Mouse (Mus musculus) neural tube, embryonic 13.5 days (tissue): ENCODE results near the gene Sorbs1. TPM values are rescaled to one million over a fixed set of nuclear protein-coding genes. Genes with fewer than 3 reads are reported as not detected.
A peak's percentile ranks its signal among the peaks of the same experiment; 100 is the strongest.

Experiments
- ATAC-seq: fragments of 200-750 bp; cut with Nextera tagmentation; 2 replicates; pipeline ENCODE4 v1.8.0; 2017; ENCODE audit warnings: low read depth, mild to moderate bottlenecking, moderate TSS enrichment, moderate library complexity
- H3K27ac ChIP-seq: fragments of 300-500 bp; sonication (generic); replicated peaks from 2 replicates; pipeline ENCODE4 v1.5.1; 2015; ENCODE audit warnings: moderate library complexity, mild to moderate bottlenecking, inconsistent platforms
- H3K27me3 ChIP-seq: fragments of 300-500 bp; sonication (generic); 2 replicates; pipeline ENCODE4 v1.6.1; 2015; ENCODE audit warnings: mild to moderate bottlenecking, inconsistent platforms
- H3K36me3 ChIP-seq: fragments of 300-500 bp; sonication (generic); 2 replicates; pipeline ENCODE4 v1.6.1; 2015; ENCODE audit warnings: mild to moderate bottlenecking, inconsistent platforms
- H3K4me1 ChIP-seq: fragments of 300-500 bp; sonication (generic); replicated peaks from 2 replicates; pipeline ENCODE4 v1.6.1; 2015; ENCODE audit warnings: inconsistent platforms
- H3K4me2 ChIP-seq: fragments of 300-500 bp; sonication (generic); 2 replicates; pipeline ENCODE4 v1.6.1; 2015; ENCODE audit warnings: inconsistent platforms, mild to moderate bottlenecking, moderate library complexity
- H3K4me3 ChIP-seq: fragments of 300-500 bp; sonication (generic); 2 replicates; pipeline ENCODE4 v1.5.1; 2015; ENCODE audit warnings: mild to moderate bottlenecking, inconsistent platforms
- H3K9ac ChIP-seq: fragments of 300-500 bp; sonication (generic); 2 replicates; pipeline ENCODE4 v1.6.1; 2015; ENCODE audit warnings: moderate library complexity, mild to moderate bottlenecking, inconsistent platforms
- H3K9me3 ChIP-seq: fragments of 300-500 bp; sonication (generic); 2 replicates; pipeline ENCODE4 v1.6.1; 2016; ENCODE audit warnings: inconsistent platforms
- WGBS: fragments of 180-500 bp; shearing (Covaris S2); methylation state at CpG from one replicate; pipeline ENCODE4 v1.1.7; 2015; 5-methylcytosine and 5-hydroxymethylcytosine counted together
- polyA plus RNA-seq: library from polyadenylated mRNA; unstranded; fragments of >200 nt; fragmentation: Nextera tagmentation; extraction: Ambion mirVana; gene quantifications from 2 replicates; pipeline ENCODE4 v1.2.1, GENCODE M21; 2015

Sorbs1 gene
- polyA plus RNA-seq, 1 experiment from 2014 or later = 105 TPM

- Histone ChIP-seq H3K9ac (no peak overlapping the region), H3K9me3 (no peaks in the 10 kb centered on the region), H3K36me3 (no peaks in the 10 kb centered on the region), H3K27ac (peak overlapping the region; percentile 52), H3K4me3 (no peak overlapping the region), H3K4me2 (no peak overlapping the region), H3K27me3 (no peaks in the 10 kb centered on the region), H3K4me1 (peaks cover 12% of the 10 kb centered on the region; the same call in 1 of the 2 replicates)
- WGBS = 87% methylated on average over 11 of the region's 11 CpGs
- no peak for ATAC-seq
These were observed 104.0 kb downstream of the Sorbs1 start for GRCm38 (mm10) chr19:40409500-40410035.

- H3K4me3 ChIP-seq = no peak overlapping the region
- no peak overlapping the region for H3K27ac ChIP-seq
- no peak for ATAC-seq
- H3K27me3 ChIP-seq = no peaks in the 10 kb centered on the region
- H3K9me3 ChIP-seq = no peaks in the 10 kb centered on the region
- no peak overlapping the region for H3K9ac ChIP-seq
- no peaks in the 10 kb centered on the region for H3K36me3 ChIP-seq
- H3K4me1 ChIP-seq = peaks cover 12% of the 10 kb centered on the region
- H3K4me2 ChIP-seq = no peak overlapping the region
- WGBS = 89% methylated on average over 2 of the region's 2 CpGs
These were observed 106.4 kb downstream of the Sorbs1 start for GRCm38 (mm10) chr19:40407186-40407585.

GRCm38 (mm10) chr19:40406661-40407060 lies 106.9 kb downstream of the Sorbs1 start:
- peaks cover 11% of the 10 kb centered on the region for H3K4me1 ChIP-seq
- 96% methylated on average over 8 of the region's 8 CpGs for WGBS
- no peaks in the 10 kb centered on the region for H3K9me3 ChIP-seq
- ATAC-seq = no peak
- no peak overlapping the region for H3K9ac ChIP-seq
- no peak overlapping the region for H3K4me3 ChIP-seq
- H3K4me2 ChIP-seq = no peak overlapping the region
- H3K36me3 ChIP-seq = no peaks in the 10 kb centered on the region
- no peak overlapping the region for H3K27ac ChIP-seq
- H3K27me3 ChIP-seq = no peaks in the 10 kb centered on the region

GRCm38 (mm10) chr19:40405808-40406207 lies 107.8 kb downstream of the Sorbs1 start:
- H3K27ac ChIP-seq = peak overlapping the region; percentile 30; the same call in 1 of the 2 replicates

GRCm38 (mm10) chr19:40404582-40404981 lies 109.0 kb downstream of the Sorbs1 start:
- no peaks in the 10 kb centered on the region for H3K27me3 ChIP-seq
- no peaks in the 10 kb centered on the region for H3K9me3 ChIP-seq
- H3K36me3 ChIP-seq = peaks cover 9% of the 10 kb centered on the region
- no peak for ATAC-seq
- no peak overlapping the region for H3K4me3 ChIP-seq
- no peak overlapping the region for H3K9ac ChIP-seq
- WGBS = 82% methylated on average over 2 of the region's 2 CpGs
- no peak overlapping the region for H3K27ac ChIP-seq
- no peak overlapping the region for H3K4me2 ChIP-seq
- H3K4me1 ChIP-seq = peaks cover 11% of the 10 kb centered on the region; the same call in 1 of the 2 replicates

More at GRCm38 (mm10) chr19:40405808-40406207, 107.8 kb downstream of the Sorbs1 start:
- Histone ChIP-seq H3K4me3 (no peak overlapping the region), H3K4me1 (peaks cover 10% of the 10 kb centered on the region), H3K4me2 (no peak overlapping the region), H3K36me3 (peaks cover 7% of the 10 kb centered on the region; the same call in 1 of the 2 replicates), H3K9me3 (no peaks in the 10 kb centered on the region), H3K27me3 (no peaks in the 10 kb centered on the region), H3K9ac (no peak overlapping the region)
- WGBS = 79% methylated on average over 11 of the region's 11 CpGs
- no peak for ATAC-seq

- Histone ChIP-seq H3K27me3 (no peaks in the 10 kb centered on the region), H3K36me3 (peaks cover 12% of the 10 kb centered on the region), H3K9me3 (no peaks in the 10 kb centered on the region), H3K9ac (no peak overlapping the region), H3K4me3 (no peak overlapping the region), H3K4me1 (peaks cover 11% of the 10 kb centered on the region; the same call in 1 of the 2 replicates), H3K4me2 (no peak overlapping the region), H3K27ac (no peak overlapping the region)
- ATAC-seq = no peak
- 95% methylated on average over 4 of the region's 4 CpGs for WGBS
These were observed 109.6 kb downstream of the Sorbs1 start for GRCm38 (mm10) chr19:40403999-40404398.

GRCm38 (mm10) chr19:40402155-40402963 lies 111.2 kb downstream of the Sorbs1 start:
- WGBS = 80% methylated on average over 15 of the region's 15 CpGs
- no peak overlapping the region for H3K27ac ChIP-seq
- no peak overlapping the region for H3K9ac ChIP-seq
- H3K4me2 ChIP-seq = no peak overlapping the region
- H3K4me1 ChIP-seq = peaks cover 11% of the 10 kb centered on the region; the same call in 1 of the 2 replicates
- ATAC-seq = no peak
- H3K27me3 ChIP-seq = no peaks in the 10 kb centered on the region
- peaks cover 27% of the 10 kb centered on the region for H3K36me3 ChIP-seq
- H3K9me3 ChIP-seq = no peaks in the 10 kb centered on the region
- H3K4me3 ChIP-seq = no peak overlapping the region

GRCm38 (mm10) chr19:40401213-40401612 lies 112.4 kb downstream of the Sorbs1 start:
- H3K4me3 ChIP-seq = no peak overlapping the region
- WGBS = 79% methylated on average over 7 of the region's 7 CpGs
- H3K36me3 ChIP-seq = peaks cover 27% of the 10 kb centered on the region
- H3K27ac ChIP-seq = no peak overlapping the region
- no peaks in the 10 kb centered on the region for H3K27me3 ChIP-seq
- ATAC-seq = no peak
- H3K9ac ChIP-seq = no peak overlapping the region
- H3K9me3 ChIP-seq = no peaks in the 10 kb centered on the region
- no peak overlapping the region for H3K4me2 ChIP-seq
- peaks cover 17% of the 10 kb centered on the region for H3K4me1 ChIP-seq

- no peak for ATAC-seq
- Histone ChIP-seq H3K27ac (no peak overlapping the region), H3K9me3 (no peaks in the 10 kb centered on the region), H3K4me2 (no peak overlapping the region), H3K4me3 (no peak overlapping the region), H3K27me3 (no peaks in the 10 kb centered on the region), H3K9ac (no peak overlapping the region), H3K4me1 (peaks cover 24% of the 10 kb centered on the region), H3K36me3 (peaks cover 27% of the 10 kb centered on the region)
- WGBS = 62% methylated on average over 11 of the region's 11 CpGs
These were observed 113.1 kb downstream of the Sorbs1 start for GRCm38 (mm10) chr19:40400426-40401030.

- H3K4me3 ChIP-seq = no peak overlapping the region
- ATAC-seq = no peak; the same call in 1 of the 2 replicates
- 64% methylated on average over 14 of the region's 14 CpGs for WGBS
These were observed 117.6 kb downstream of the Sorbs1 start for GRCm38 (mm10) chr19:40395757-40396661.

GRCm38 (mm10) chr19:40395321-40395695 lies 118.3 kb downstream of the Sorbs1 start:
- Histone ChIP-seq H3K36me3 (peaks cover 31% of the 10 kb centered on the region), H3K4me3 (no peak overlapping the region), H3K27ac (peak overlapping the region; percentile 73), H3K4me2 (no peak overlapping the region), H3K27me3 (no peaks in the 10 kb centered on the region), H3K9me3 (no peaks in the 10 kb centered on the region), H3K9ac (no peak overlapping the region), H3K4me1 (peaks cover 27% of the 10 kb centered on the region)
- WGBS = 91% methylated on average over 12 of the region's 12 CpGs
- ATAC-seq = no peak

More at GRCm38 (mm10) chr19:40395757-40396661, 117.6 kb downstream of the Sorbs1 start:
- Histone ChIP-seq H3K27ac (peak overlapping the region; percentile 73), H3K4me1 (peaks cover 34% of the 10 kb centered on the region), H3K36me3 (peaks cover 34% of the 10 kb centered on the region), H3K4me2 (no peak overlapping the region), H3K9ac (0 out of 2 replicates have a peak overlapping the region, but pooled peaks have one; percentile 8), H3K9me3 (no peaks in the 10 kb centered on the region), H3K27me3 (no peaks in the 10 kb centered on the region)
